Mouse (Mus musculus): ENCODE results near the gene Hipk4. TPM values are rescaled to one million over a fixed set of nuclear protein-coding genes. Genes with fewer than 3 reads are reported as not detected.

Gene Hipk4
- total RNA-seq, 2 experiments from 2014 or later = 1.4 to 1.8 TPM

Other genes starting within 250 kb of the Hipk4 start
- 100 to 1,000 TPM in 1 of 2 experiments, 10 to 100 TPM in 1; 95.4 to 102 TPM for gene Ltbp4, start 185.6 kb upstream of the Hipk4 start, total RNA-seq (2021)
- gene Shkbp1, start 167.2 kb upstream of the Hipk4 start, total RNA-seq (2021) = 10 to 100 TPM; 22.9 to 31.7 TPM
- gene Gm20479, start 165.8 kb upstream of the Hipk4 start, total RNA-seq (2021) = 1 to 10 TPM in 1 of 2 experiments, not detected in 1; 2.5 TPM
- 1 to 10 TPM; 1.2 to 1.4 TPM for gene Sptbn4, start 75.6 kb upstream of the Hipk4 start, total RNA-seq (2021)
- 10 to 100 TPM; 58.4 to 62.1 TPM for gene Blvrb, start 75.3 kb upstream of the Hipk4 start, total RNA-seq (2021)
- 10 to 100 TPM; 16.7 to 17.3 TPM for gene Sertad3, start 49.5 kb upstream of the Hipk4 start, total RNA-seq (2021)
- gene Sertad1, start 36.4 kb upstream of the Hipk4 start, total RNA-seq (2021) = 10 to 100 TPM; 18.1 to 18.8 TPM
- gene Prx, start 23.9 kb upstream of the Hipk4 start, total RNA-seq (2021) = 1 to 10 TPM; 7.0 to 8.8 TPM
- 100 to 1,000 TPM; 132 to 133 TPM for gene Pld3, start 30.0 kb downstream of the Hipk4 start, total RNA-seq (2021)
- gene 2310022A10Rik, start 30.0 kb downstream of the Hipk4 start, total RNA-seq (2021) = 10 to 100 TPM; 21.6 to 28.0 TPM
- gene Akt2, start 68.3 kb downstream of the Hipk4 start, total RNA-seq (2021) = 100 to 1,000 TPM; 195 to 220 TPM
- gene Ttc9b, start 130.6 kb downstream of the Hipk4 start, total RNA-seq (2021) = 1 to 10 TPM; 1.1 to 1.6 TPM
- gene Map3k10, start 151.3 kb downstream of the Hipk4 start, total RNA-seq (2021) = 10 to 100 TPM; 30.3 to 31.9 TPM
- 1 to 10 TPM; 2.9 to 3.5 TPM for gene Zfp607b, start 166.1 kb downstream of the Hipk4 start, total RNA-seq (2021)
- 10 to 100 TPM; 21.6 to 23.0 TPM for gene Zfp60, start 208.1 kb downstream of the Hipk4 start, total RNA-seq (2021)